Mouse (Mus musculus) C2C12 (cell line): ENCODE results near the gene Vti1a.

Source experiments
- CTCF ChIP-seq: IDR thresholded peaks from one replicate; pipeline ENCODE4 v1.5.1; 2011; ENCODE audit not compliant: control insufficient read depth, insufficient read depth, insufficient read length
- MAX ChIP-seq: IDR thresholded peaks from one replicate; pipeline ENCODE4 v1.6.1; 2011; ENCODE audit warnings: mild to moderate bottlenecking, control low read depth
- USF1 ChIP-seq: IDR thresholded peaks from one replicate; pipeline ENCODE4 v1.6.1; 2011; ENCODE audit warnings: low read depth, mild to moderate bottlenecking, control low read depth, moderate library complexity

DNA sequence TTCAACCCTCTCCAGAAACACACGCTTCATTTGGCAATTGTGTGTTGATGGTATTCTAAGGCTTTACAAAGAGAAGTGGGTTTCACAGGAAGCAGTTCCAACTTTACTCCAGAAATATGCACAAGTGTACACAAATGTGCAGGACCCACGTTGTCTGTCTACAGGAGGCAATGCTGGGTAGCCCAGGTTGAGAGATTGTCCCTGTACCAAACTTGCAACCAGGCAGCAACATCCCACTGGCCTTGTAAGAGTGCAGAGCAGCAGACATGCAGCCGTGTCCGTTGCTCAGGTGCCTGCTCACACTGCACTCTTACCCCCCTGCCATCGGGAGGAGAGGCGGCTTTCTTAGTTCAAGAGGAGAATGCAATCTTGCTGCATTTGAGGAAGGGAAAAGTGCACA lies 133.4 kb downstream of the Vti1a start:
- TF ChIP-seq CTCF (no peak), MAX (no peak), USF1 (no peak)
